Mouse (Mus musculus) midbrain, embryonic 12.5 days (tissue): ENCODE data around the gene Atg14. TPM values are rescaled to one million over a fixed set of nuclear protein-coding genes. Genes with fewer than 3 reads are reported as not detected.
A peak's percentile ranks its signal among the peaks of the same experiment; 100 is the strongest.
"Not testable (repeated sequence)": the region's sequence is repeated elsewhere in the genome, so short reads cannot be mapped to it uniquely, and the experiment has no call there.

ENCODE experiments used
- ATAC-seq: fragments of 200-750 bp; cut with Nextera tagmentation; 2 replicates; pipeline ENCODE4 v1.8.0; 2017; ENCODE audit warnings: low read depth, moderate TSS enrichment, moderate library complexity; ENCODE audit not compliant: low FRiP score
- H3K27ac ChIP-seq: fragments of 300-500 bp; sonication (generic); replicated peaks from 2 replicates; pipeline ENCODE4 v1.5.1; 2016; ENCODE audit warnings: mild to moderate bottlenecking
- H3K27me3 ChIP-seq: fragments of 300-500 bp; sonication (generic); 2 replicates; pipeline ENCODE4 v1.6.1; 2016; ENCODE audit warnings: mild to moderate bottlenecking
- H3K36me3 ChIP-seq: fragments of 300-500 bp; sonication (generic); 2 replicates; pipeline ENCODE4 v1.6.1; 2016
- H3K4me1 ChIP-seq: fragments of 300-500 bp; sonication (generic); 2 replicates; pipeline ENCODE4 v1.6.1; 2016
- H3K4me2 ChIP-seq: fragments of 300-500 bp; sonication (generic); replicated peaks from 2 replicates; pipeline ENCODE4 v1.6.1; 2016; ENCODE audit warnings: mild to moderate bottlenecking, moderate library complexity
- H3K4me3 ChIP-seq: fragments of 300-500 bp; sonication (generic); 2 replicates; pipeline ENCODE4 v1.5.1; 2016; ENCODE audit warnings: mild to moderate bottlenecking
- H3K9ac ChIP-seq: fragments of 300-500 bp; sonication (generic); replicated peaks from 2 replicates; pipeline ENCODE4 v1.6.1; 2016; ENCODE audit warnings: mild to moderate bottlenecking, moderate library complexity
- H3K9me3 ChIP-seq: fragments of 300-500 bp; sonication (generic); 2 replicates; pipeline ENCODE4 v1.6.1; 2016; ENCODE audit warnings: mild to moderate bottlenecking
- WGBS: fragments of 180-500 bp; shearing (Covaris S2); methylation state at CpG from one replicate; pipeline ENCODE4 v1.1.7; 2016; 5-methylcytosine and 5-hydroxymethylcytosine counted together
- polyA plus RNA-seq: library from polyadenylated mRNA; unstranded; fragments of >200 nt; fragmentation: Nextera tagmentation; extraction: Ambion mirVana; gene quantifications from 2 replicates; pipeline ENCODE4 v1.2.1, GENCODE M21; 2016

Atg14 gene
- 22.7 TPM in 2 replicates for polyA plus RNA-seq

DNA sequence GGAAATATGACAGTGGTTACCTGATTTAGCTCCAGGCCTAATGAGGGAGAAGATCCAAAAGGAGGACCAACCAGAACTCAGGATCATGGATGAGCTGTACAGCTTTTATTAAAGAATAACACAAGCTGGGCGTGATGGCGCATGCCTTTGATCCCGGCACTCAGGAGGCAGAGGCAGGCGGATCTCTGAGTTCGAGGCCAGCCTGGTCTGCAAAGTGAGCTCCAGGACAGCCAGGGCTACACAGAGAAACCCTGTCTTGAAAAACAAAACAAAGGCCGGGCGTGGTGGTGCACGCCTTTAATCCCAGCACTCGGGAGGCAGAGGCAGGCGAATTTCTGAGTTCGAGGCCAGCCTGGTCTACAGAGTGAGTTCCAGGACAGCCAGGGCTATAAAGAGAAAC is at the start of gene Atg14:
TSS of gene Atg14 (minus strand) at position 101 of the 400 bp plus-strand sequence.
- not testable (repeated sequence) for H3K4me3 ChIP-seq, H3K9me3 ChIP-seq, H3K9ac ChIP-seq, ATAC-seq, H3K27me3 ChIP-seq, H3K36me3 ChIP-seq, H3K4me2 ChIP-seq, H3K27ac ChIP-seq
- peaks cover 12% of the 10 kb centered on the region for H3K4me1 ChIP-seq
- 90% methylated on average over 11 of the region's 11 CpGs for WGBS

GRCm38 (mm10) chr14:47618891-47619290 is 48.4 kb upstream of the Atg14 start:
- H3K27me3 ChIP-seq, result no peaks in the 10 kb centered on the region
- H3K4me3 ChIP-seq, result no peak overlapping the region
- H3K9ac ChIP-seq, result no peak overlapping the region
- 90% methylated on average over 5 of the region's 5 CpGs for whole genome bisulfite sequencing
- H3K36me3 ChIP-seq, result no peaks in the 10 kb centered on the region
- no peak overlapping the region for H3K4me2 ChIP-seq
- ATAC-seq, result no peak
- H3K9me3 ChIP-seq, result no peaks in the 10 kb centered on the region
- no peak overlapping the region for H3K27ac ChIP-seq
- no peaks in the 10 kb centered on the region for H3K4me1 ChIP-seq

DNA sequence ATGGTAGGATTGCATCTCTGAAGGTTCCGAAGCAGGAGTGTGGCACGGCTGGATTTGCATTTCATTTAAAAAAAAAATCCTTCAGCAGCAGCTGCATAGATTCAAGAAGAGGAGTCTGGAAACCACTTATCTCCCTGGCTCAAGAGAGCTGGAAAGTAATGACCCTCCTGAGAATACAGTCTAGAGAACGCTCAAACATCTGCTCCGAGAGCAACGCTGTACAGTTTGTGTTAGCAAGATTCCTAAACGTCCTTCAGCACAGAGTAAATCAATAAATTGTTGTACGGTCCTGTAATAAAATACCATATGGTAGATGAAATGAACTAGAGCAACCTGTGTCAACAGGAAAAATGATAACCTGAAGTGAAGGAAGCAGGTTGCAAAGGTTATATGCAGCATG is 42.8 kb upstream of the Atg14 start:
- no peak overlapping the region for H3K4me2 ChIP-seq
- H3K9me3 ChIP-seq, result no peaks in the 10 kb centered on the region
- H3K27me3 ChIP-seq, result no peaks in the 10 kb centered on the region
- WGBS, result 76% methylated on average over 7 of the region's 7 CpGs
- no peak for ATAC-seq
- H3K4me3 ChIP-seq, result no peak overlapping the region
- H3K4me1 ChIP-seq, result no peaks in the 10 kb centered on the region
- H3K36me3 ChIP-seq, result no peaks in the 10 kb centered on the region
- H3K27ac ChIP-seq, result no peak overlapping the region
- no peak overlapping the region for H3K9ac ChIP-seq

GRCm38 (mm10) chr14:47597942-47598388 is 27.5 kb upstream of the Atg14 start:
- H3K27ac ChIP-seq, result 0 out of 2 replicates have a peak overlapping the region, but pooled peaks have one; percentile 35
- H3K27me3 ChIP-seq, result no peaks in the 10 kb centered on the region
- H3K4me2 ChIP-seq, result peak overlapping the region; percentile 38
- no peaks in the 10 kb centered on the region for H3K4me1 ChIP-seq
- H3K9ac ChIP-seq, result peak overlapping the region; percentile 24; the same call in 1 of the 2 replicates
- no peaks in the 10 kb centered on the region for H3K9me3 ChIP-seq
- ATAC-seq, result peak; percentile 71
- peak overlapping the region; percentile 21; the same call in 1 of the 2 replicates for H3K4me3 ChIP-seq
- H3K36me3 ChIP-seq, result no peaks in the 10 kb centered on the region
- 26% methylated on average over 11 of the region's 11 CpGs for WGBS

DNA sequence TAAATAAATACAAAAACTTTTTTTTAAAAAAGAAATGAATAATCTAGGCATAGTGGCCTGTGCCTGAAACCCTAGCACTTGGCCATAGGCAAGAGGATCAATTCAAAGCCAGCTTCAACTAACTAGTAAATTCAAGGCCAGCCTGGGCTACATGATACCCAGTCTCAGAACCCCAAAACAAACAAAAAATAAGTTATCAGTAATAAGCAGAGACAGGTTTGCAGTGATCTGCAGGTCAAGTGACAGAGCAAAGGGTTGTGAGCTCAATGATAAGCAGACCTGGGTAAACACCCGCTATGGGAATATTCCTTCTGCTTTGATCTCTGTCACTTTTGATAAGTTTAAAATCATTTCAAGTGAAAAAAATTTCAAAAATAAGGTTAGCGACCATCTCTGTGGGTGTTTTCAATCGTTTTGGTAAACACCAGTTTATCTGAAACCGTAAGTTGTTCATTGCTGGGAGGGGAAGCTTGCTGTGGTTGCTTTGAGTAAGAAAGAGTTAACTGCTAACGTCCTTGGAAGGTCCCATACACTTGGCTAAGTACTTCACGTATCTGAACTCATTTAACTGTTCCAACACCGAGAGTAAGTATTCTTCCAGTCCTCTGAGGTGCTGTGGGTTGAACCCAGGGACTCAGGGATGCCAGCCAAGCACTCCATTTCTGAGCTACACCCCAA is 24.1 kb upstream of the Atg14 start:
- no peaks in the 10 kb centered on the region for H3K27me3 ChIP-seq
- no peak overlapping the region for H3K4me2 ChIP-seq
- no peaks in the 10 kb centered on the region for H3K36me3 ChIP-seq
- H3K4me3 ChIP-seq, result no peak overlapping the region
- ATAC-seq, result no peak
- H3K4me1 ChIP-seq, result no peaks in the 10 kb centered on the region
- H3K27ac ChIP-seq, result no peak overlapping the region
- WGBS, result 59% methylated on average over 7 of the region's 7 CpGs
- H3K9ac ChIP-seq, result no peak overlapping the region
- H3K9me3 ChIP-seq, result no peaks in the 10 kb centered on the region

DNA sequence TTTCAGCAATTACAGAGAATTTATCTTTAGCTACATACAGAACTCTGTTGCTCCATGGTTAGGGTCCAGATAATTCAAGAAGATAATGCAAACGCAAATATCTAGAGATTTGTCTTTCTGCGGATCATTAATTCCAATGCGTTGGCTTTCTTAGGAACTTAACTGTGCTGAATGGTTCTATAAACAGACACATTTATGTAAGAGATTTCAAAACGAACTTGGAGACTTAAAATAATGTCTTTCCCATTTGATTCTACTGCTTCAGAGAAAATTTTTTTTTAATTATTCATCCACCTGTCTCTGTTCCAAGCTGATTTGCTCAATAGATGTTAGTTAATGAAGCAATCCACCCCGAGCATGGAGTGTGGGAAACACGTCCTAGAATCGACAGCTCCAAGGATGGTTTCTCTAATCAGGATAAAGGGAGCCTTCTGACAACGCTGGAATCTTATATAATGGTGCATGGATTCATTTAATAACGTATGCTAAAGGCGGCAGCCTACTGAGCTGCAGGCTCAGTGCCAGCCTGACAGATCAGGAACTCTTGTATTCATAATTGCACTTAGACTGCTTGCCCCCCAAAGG is 20.0 kb upstream of the Atg14 start:
- Histone ChIP-seq H3K27ac (no peak overlapping the region), H3K4me2 (no peak overlapping the region), H3K4me3 (no peak overlapping the region), H3K9ac (no peak overlapping the region), H3K4me1 (no peaks in the 10 kb centered on the region), H3K27me3 (no peaks in the 10 kb centered on the region), H3K36me3 (no peaks in the 10 kb centered on the region), H3K9me3 (no peaks in the 10 kb centered on the region)
- ATAC-seq, result no peak
- WGBS, result 77% methylated on average over 10 of the region's 10 CpGs

- no peak overlapping the region for H3K9ac ChIP-seq
- H3K27me3 ChIP-seq, result no peaks in the 10 kb centered on the region
- H3K27ac ChIP-seq, result no peak overlapping the region
- H3K9me3 ChIP-seq, result no peaks in the 10 kb centered on the region
- 89% methylated on average over 1 of the region's 1 CpGs for WGBS
- H3K4me2 ChIP-seq, result no peak overlapping the region
- ATAC-seq, result no peak
- no peaks in the 10 kb centered on the region for H3K36me3 ChIP-seq
- H3K4me3 ChIP-seq, result no peak overlapping the region
- H3K4me1 ChIP-seq, result no peaks in the 10 kb centered on the region
These were observed 19.0 kb upstream of the Atg14 start for GRCm38 (mm10) chr14:47589444-47589843.

GRCm38 (mm10) chr14:47584346-47584745 is 13.9 kb upstream of the Atg14 start:
- H3K27ac ChIP-seq, result no peak overlapping the region
- H3K4me3 ChIP-seq, result no peak overlapping the region
- no peaks in the 10 kb centered on the region for H3K36me3 ChIP-seq
- no peak for ATAC-seq
- no peaks in the 10 kb centered on the region for H3K9me3 ChIP-seq
- no peaks in the 10 kb centered on the region for H3K4me1 ChIP-seq
- H3K4me2 ChIP-seq, result no peak overlapping the region
- no peaks in the 10 kb centered on the region for H3K27me3 ChIP-seq
- H3K9ac ChIP-seq, result no peak overlapping the region

DNA sequence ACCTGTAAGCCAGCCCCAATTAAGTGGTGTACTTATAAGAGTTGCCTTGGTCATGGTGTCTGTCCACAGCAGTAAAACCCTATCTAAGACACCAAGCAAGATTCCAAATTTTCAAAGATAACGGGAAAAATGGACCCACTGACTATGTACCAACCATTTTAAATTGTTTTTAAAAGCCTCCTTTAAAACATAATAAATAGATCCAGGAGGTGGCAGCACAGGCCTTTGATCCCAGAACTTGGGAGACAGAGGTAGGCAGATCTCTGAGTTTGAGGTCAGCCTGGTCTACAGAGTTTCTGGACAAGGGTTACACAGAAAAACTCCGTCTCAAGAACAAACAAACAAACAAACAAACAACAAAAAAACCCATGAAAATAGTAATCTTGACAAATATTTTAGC is 11.2 kb upstream of the Atg14 start:
- H3K27me3 ChIP-seq, result no peaks in the 10 kb centered on the region
- H3K4me3 ChIP-seq, result no peak overlapping the region
- 67% methylated on average over 2 of the region's 2 CpGs for WGBS
- H3K4me1 ChIP-seq, result no peaks in the 10 kb centered on the region
- ATAC-seq, result no peak
- H3K4me2 ChIP-seq, result no peak overlapping the region
- no peaks in the 10 kb centered on the region for H3K9me3 ChIP-seq
- H3K36me3 ChIP-seq, result no peaks in the 10 kb centered on the region
- no peak overlapping the region for H3K9ac ChIP-seq
- no peak overlapping the region for H3K27ac ChIP-seq

DNA sequence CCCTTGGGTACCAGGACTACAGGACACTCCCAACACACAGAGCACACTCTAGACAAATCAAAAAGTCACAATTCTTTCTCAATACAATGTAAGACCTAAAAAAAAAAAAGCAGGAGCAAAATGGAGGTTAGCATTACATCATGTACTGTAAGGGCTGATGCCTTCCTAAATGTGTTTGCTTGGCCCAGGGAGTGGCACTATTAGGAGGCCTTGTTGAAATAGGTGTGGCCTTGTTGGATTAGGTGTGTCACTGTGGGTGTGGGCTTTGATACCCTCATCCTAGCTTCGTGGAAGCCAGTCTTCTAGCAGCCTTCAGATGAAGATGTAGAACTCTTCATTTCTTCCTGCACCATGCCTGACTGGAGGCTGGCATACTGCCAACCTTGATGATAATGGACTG is 10.8 kb upstream of the Atg14 start:
- no peak overlapping the region for H3K4me3 ChIP-seq
- no peak overlapping the region for H3K27ac ChIP-seq
- H3K9ac ChIP-seq, result no peak overlapping the region
- no peaks in the 10 kb centered on the region for H3K4me1 ChIP-seq
- 54% methylated on average over 1 of the region's 1 CpGs for WGBS
- H3K4me2 ChIP-seq, result no peak overlapping the region
- ATAC-seq, result no peak
- H3K27me3 ChIP-seq, result no peaks in the 10 kb centered on the region
- H3K9me3 ChIP-seq, result no peaks in the 10 kb centered on the region
- no peaks in the 10 kb centered on the region for H3K36me3 ChIP-seq

DNA sequence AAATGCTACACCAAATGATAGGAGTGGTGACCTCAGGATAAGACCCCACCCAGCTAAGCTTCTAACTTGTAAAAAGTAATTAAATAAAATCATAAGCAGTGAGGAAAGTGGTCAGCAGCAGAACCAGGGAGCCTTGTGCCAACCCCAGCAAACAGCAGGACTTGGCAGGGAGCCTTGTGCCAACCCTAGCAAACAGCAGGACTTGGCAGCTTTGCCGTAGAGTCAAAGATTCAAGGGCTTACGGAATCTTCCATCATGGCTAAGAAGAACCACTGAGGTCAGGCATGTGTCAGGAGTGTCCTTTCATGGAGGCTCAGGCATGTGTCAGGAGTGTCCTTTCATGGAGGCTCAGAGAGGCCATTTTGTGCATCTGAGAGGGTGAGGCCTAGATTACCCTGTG is 7.6 kb upstream of the Atg14 start:
- H3K36me3 ChIP-seq, result no peaks in the 10 kb centered on the region
- H3K27me3 ChIP-seq, result no peaks in the 10 kb centered on the region
- H3K4me2 ChIP-seq, result no peak overlapping the region
- no peaks in the 10 kb centered on the region for H3K9me3 ChIP-seq
- no peak for ATAC-seq
- H3K27ac ChIP-seq, result no peak overlapping the region
- H3K4me3 ChIP-seq, result no peak overlapping the region
- no peak overlapping the region for H3K9ac ChIP-seq
- H3K4me1 ChIP-seq, result no peaks in the 10 kb centered on the region
- 82% methylated on average over 2 of the region's 2 CpGs for WGBS

DNA sequence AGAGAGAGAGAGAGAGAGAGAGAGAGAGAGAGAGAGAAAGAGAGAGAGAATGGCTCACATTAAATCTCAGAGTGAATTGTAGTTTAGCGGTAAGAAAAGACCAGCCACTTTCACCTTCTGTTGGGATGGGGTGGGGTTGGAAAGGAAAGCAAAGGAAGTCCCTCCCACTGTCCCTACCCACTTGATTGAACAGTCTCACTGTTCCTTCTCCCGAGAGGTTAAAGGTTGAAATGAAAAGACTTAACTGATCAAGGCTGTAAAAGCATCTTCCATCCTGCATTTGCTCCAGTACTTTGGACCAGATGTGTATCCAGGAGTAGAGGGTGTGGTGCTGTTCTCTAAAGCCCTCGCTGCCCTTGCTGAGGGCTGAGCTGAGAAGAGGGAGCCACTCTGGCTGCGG is 6.2 kb upstream of the Atg14 start:
- Histone ChIP-seq H3K27ac (no peak overlapping the region), H3K4me1 (no peaks in the 10 kb centered on the region), H3K4me2 (no peak overlapping the region), H3K9ac (no peak overlapping the region), H3K27me3 (no peaks in the 10 kb centered on the region), H3K9me3 (no peaks in the 10 kb centered on the region), H3K36me3 (no peaks in the 10 kb centered on the region), H3K4me3 (no peak overlapping the region)
- no peak for ATAC-seq
- 74% methylated on average over 4 of the region's 4 CpGs for WGBS

DNA sequence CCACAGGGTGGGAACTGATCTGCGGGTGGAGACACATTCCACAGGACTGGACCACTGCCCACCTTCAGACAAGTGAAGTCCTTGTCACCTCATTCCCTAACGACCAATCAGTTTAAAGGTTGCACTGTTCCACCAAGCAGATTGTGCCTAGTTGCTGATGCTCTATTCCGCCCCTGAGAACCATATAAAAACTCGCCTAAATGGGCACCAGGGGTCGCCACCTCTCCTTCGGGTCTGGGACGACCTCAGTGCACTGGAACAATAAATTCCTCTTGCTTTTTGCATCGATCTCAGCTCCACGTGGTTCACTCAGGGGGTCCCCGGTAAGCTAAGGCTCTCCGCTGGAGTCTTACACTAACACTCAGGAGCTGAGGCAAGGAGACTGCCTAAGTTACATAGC is 4.3 kb upstream of the Atg14 start:
- ATAC-seq, result no peak
- Histone ChIP-seq H3K27ac (no peak overlapping the region), H3K4me1 (no peaks in the 10 kb centered on the region), H3K27me3 (no peaks in the 10 kb centered on the region), H3K4me2 (no peak overlapping the region), H3K9me3 (no peaks in the 10 kb centered on the region), H3K9ac (no peak overlapping the region), H3K4me3 (no peak overlapping the region), H3K36me3 (no peaks in the 10 kb centered on the region)
- 76% methylated on average over 11 of the region's 11 CpGs for WGBS
